Mouse (Mus musculus): ENCODE measurements around the gene Laptm5. TPM values are rescaled to one million over a fixed set of nuclear protein-coding genes. Genes with fewer than 3 reads are reported as not detected.

Laptm5 gene
- 15.0 and 18.2 TPM in 2 replicates for polyA plus RNA-seq (2014; fragmentation: Nextera tagmentation; extraction: Ambion mirVana)

GRCm38 (mm10) chr4:130913077-130913476, at the start of gene Laptm5:
Gene Laptm5, plus strand, starts transcription at chr4:130913125.
- no peak within 1 kb of the TSS for H3K4me3 ChIP-seq (ENCODE audit: low read depth, low read length)
- no peak within 1 kb of the TSS for H3K9ac ChIP-seq (ENCODE audit: low read depth, low read length)
- no peaks in the 10 kb centered on the region for H3K9me3 ChIP-seq (replicated peaks; ENCODE audit: control insufficient read depth, low read length)
- no peaks in the 10 kb centered on the region for H3K36me3 ChIP-seq (ENCODE audit: control insufficient read depth, insufficient read depth, low read length)
- no peak within 1 kb of the TSS for H3K4me2 ChIP-seq
- no peaks in the 10 kb centered on the region for H3K27me3 ChIP-seq (ENCODE audit: control insufficient read depth, insufficient read depth, low read length)
- ATAC-seq (replicated peaks; ENCODE audit: insufficient number of reproducible peaks, low FRiP score, low TSS enrichment): no peak
- no peak within 1 kb of the TSS; the same call in 1 of the 2 replicates for H3K27ac ChIP-seq (ENCODE audit: low read depth, low read length)
- peaks cover 4% of the 10 kb centered on the region for H3K4me1 ChIP-seq (ENCODE audit: control insufficient read depth, insufficient read depth, low read length)
- WGBS (ENCODE audit: insufficient replicate concordance): 61% methylated on average over 11 of the region's 11 CpGs

GRCm38 (mm10) chr4:130865460-130865859, 47.5 kb upstream of the Laptm5 start:
- no peak for ATAC-seq (replicated peaks; ENCODE audit: insufficient number of reproducible peaks, low FRiP score, low TSS enrichment)
- no peaks in the 10 kb centered on the region for H3K9me3 ChIP-seq (replicated peaks; ENCODE audit: control insufficient read depth, low read length)
- H3K27ac ChIP-seq (ENCODE audit: low read depth, low read length): no peak overlapping the region
- H3K9ac ChIP-seq (ENCODE audit: low read depth, low read length): no peak overlapping the region
- no peak overlapping the region for H3K4me3 ChIP-seq (ENCODE audit: low read depth, low read length)
- H3K36me3 ChIP-seq (ENCODE audit: control insufficient read depth, insufficient read depth, low read length): no peaks in the 10 kb centered on the region
- no peak overlapping the region for H3K4me2 ChIP-seq
- 37% methylated on average over 7 of the region's 9 CpGs for WGBS (ENCODE audit: insufficient replicate concordance)
- H3K4me1 ChIP-seq (ENCODE audit: control insufficient read depth, insufficient read depth, low read length): peaks cover 16% of the 10 kb centered on the region; the same call in 1 of the 2 replicates
- H3K27me3 ChIP-seq (ENCODE audit: control insufficient read depth, insufficient read depth, low read length): peaks cover 32% of the 10 kb centered on the region

DNA sequence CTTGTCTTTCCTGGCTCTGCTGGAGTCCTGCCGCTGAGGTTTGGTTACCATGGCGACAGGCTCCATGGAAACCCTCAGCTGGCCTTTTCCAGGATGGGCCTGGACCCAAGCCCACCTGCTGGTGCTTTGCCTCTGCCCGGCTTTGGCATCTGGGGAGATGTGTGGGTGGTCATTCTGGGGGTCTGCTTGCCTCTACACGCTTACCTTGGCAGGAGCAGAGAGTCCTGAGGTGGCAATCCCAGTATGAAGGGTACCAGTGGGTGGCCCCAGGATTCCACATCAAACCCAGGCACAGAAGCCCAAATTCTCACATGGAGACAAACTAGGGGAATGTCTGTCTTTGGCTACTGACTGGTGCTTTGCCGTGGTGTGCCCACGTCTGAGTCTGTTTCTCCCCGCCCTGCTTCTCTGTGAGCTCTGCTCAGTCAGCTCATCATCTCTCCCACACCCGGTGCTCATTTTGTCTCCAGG, 47.0 kb upstream of the Laptm5 start:
- peaks cover 29% of the 10 kb centered on the region for H3K27me3 ChIP-seq (ENCODE audit: control insufficient read depth, insufficient read depth, low read length)
- H3K36me3 ChIP-seq (ENCODE audit: control insufficient read depth, insufficient read depth, low read length): no peaks in the 10 kb centered on the region
- H3K4me2 ChIP-seq: no peak overlapping the region

DNA sequence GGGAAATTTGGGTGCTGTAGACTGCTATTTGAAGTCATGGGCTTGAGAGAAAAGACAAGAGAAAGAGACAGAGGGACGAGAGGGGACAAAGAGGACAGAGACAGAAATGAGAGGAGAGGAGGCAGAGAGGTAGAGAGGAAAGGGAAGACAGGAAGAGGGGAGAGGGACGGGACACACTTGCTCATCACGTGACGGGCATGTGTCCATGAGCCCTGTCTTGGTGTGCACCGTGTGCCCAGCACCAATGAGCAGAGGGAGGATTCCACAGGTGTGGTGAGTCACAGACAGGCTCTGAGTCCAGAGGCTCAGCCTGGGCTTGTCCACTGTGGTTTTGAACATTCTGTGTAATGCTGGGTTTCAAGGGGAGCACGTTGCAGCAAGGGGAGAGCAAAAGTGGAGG, 45.0 kb upstream of the Laptm5 start:
- no peak overlapping the region for H3K4me2 ChIP-seq
- H3K4me3 ChIP-seq (ENCODE audit: low read depth, low read length): no peak overlapping the region
- no peak overlapping the region for H3K27ac ChIP-seq (ENCODE audit: low read depth, low read length)
- WGBS (ENCODE audit: insufficient replicate concordance): 57% methylated on average over 6 of the region's 6 CpGs
- no peaks in the 10 kb centered on the region for H3K9me3 ChIP-seq (replicated peaks; ENCODE audit: control insufficient read depth, low read length)
- H3K27me3 ChIP-seq (ENCODE audit: control insufficient read depth, insufficient read depth, low read length): peaks cover 19% of the 10 kb centered on the region
- no peaks in the 10 kb centered on the region for H3K4me1 ChIP-seq (ENCODE audit: control insufficient read depth, insufficient read depth, low read length)
- H3K36me3 ChIP-seq (ENCODE audit: control insufficient read depth, insufficient read depth, low read length): no peaks in the 10 kb centered on the region
- H3K9ac ChIP-seq (ENCODE audit: low read depth, low read length): no peak overlapping the region
- ATAC-seq (replicated peaks; ENCODE audit: insufficient number of reproducible peaks, low FRiP score, low TSS enrichment): no peak

More for the DNA sequence above, 47.0 kb upstream of the Laptm5 start:
- ATAC-seq (replicated peaks; ENCODE audit: insufficient number of reproducible peaks, low FRiP score, low TSS enrichment): no peak
- no peak overlapping the region for H3K27ac ChIP-seq (ENCODE audit: low read depth, low read length)
- 35% methylated on average over 8 of the region's 8 CpGs for WGBS (ENCODE audit: insufficient replicate concordance)
- H3K9ac ChIP-seq (ENCODE audit: low read depth, low read length): no peak overlapping the region
- H3K9me3 ChIP-seq (replicated peaks; ENCODE audit: control insufficient read depth, low read length): no peaks in the 10 kb centered on the region
- H3K4me3 ChIP-seq (ENCODE audit: low read depth, low read length): no peak overlapping the region
- peaks cover 16% of the 10 kb centered on the region; the same call in 1 of the 2 replicates for H3K4me1 ChIP-seq (ENCODE audit: control insufficient read depth, insufficient read depth, low read length)

- H3K4me2 ChIP-seq: no peak overlapping the region
- WGBS (ENCODE audit: insufficient replicate concordance): 53% methylated on average over 5 of the region's 5 CpGs
- H3K27me3 ChIP-seq (ENCODE audit: control insufficient read depth, insufficient read depth, low read length): peaks cover 21% of the 10 kb centered on the region
- H3K4me3 ChIP-seq (ENCODE audit: low read depth, low read length): no peak overlapping the region
- no peaks in the 10 kb centered on the region for H3K9me3 ChIP-seq (replicated peaks; ENCODE audit: control insufficient read depth, low read length)
- H3K27ac ChIP-seq (ENCODE audit: low read depth, low read length): no peak overlapping the region
- H3K9ac ChIP-seq (ENCODE audit: low read depth, low read length): no peak overlapping the region
- ATAC-seq (replicated peaks; ENCODE audit: insufficient number of reproducible peaks, low FRiP score, low TSS enrichment): no peak
- H3K4me1 ChIP-seq (ENCODE audit: control insufficient read depth, insufficient read depth, low read length): no peaks in the 10 kb centered on the region
- no peaks in the 10 kb centered on the region for H3K36me3 ChIP-seq (ENCODE audit: control insufficient read depth, insufficient read depth, low read length)
These were observed 44.1 kb upstream of the Laptm5 start for GRCm38 (mm10) chr4:130868803-130869202.

GRCm38 (mm10) chr4:130872414-130872813, 40.5 kb upstream of the Laptm5 start:
- Histone ChIP-seq H3K9me3 (replicated peaks; ENCODE audit: control insufficient read depth, low read length) (no peaks in the 10 kb centered on the region), H3K4me1 (ENCODE audit: control insufficient read depth, insufficient read depth, low read length) (peaks cover 12% of the 10 kb centered on the region), H3K9ac (ENCODE audit: low read depth, low read length) (no peak overlapping the region), H3K36me3 (ENCODE audit: control insufficient read depth, insufficient read depth, low read length) (no peaks in the 10 kb centered on the region), H3K4me3 (ENCODE audit: low read depth, low read length) (no peak overlapping the region), H3K4me2 (no peak overlapping the region), H3K27ac (ENCODE audit: low read depth, low read length) (no peak overlapping the region), H3K27me3 (ENCODE audit: control insufficient read depth, insufficient read depth, low read length) (peaks cover 15% of the 10 kb centered on the region)
- ATAC-seq (replicated peaks; ENCODE audit: insufficient number of reproducible peaks, low FRiP score, low TSS enrichment): no peak
- WGBS (ENCODE audit: insufficient replicate concordance): 43% methylated on average over 11 of the region's 11 CpGs

GRCm38 (mm10) chr4:130873440-130873839, 39.5 kb upstream of the Laptm5 start:
- H3K36me3 ChIP-seq (ENCODE audit: control insufficient read depth, insufficient read depth, low read length): no peaks in the 10 kb centered on the region
- WGBS (ENCODE audit: insufficient replicate concordance): 77% methylated on average over 5 of the region's 5 CpGs
- H3K4me2 ChIP-seq: no peak overlapping the region
- H3K9ac ChIP-seq (ENCODE audit: low read depth, low read length): no peak overlapping the region
- H3K9me3 ChIP-seq (replicated peaks; ENCODE audit: control insufficient read depth, low read length): no peaks in the 10 kb centered on the region
- H3K4me3 ChIP-seq (ENCODE audit: low read depth, low read length): no peak overlapping the region
- ATAC-seq (replicated peaks; ENCODE audit: insufficient number of reproducible peaks, low FRiP score, low TSS enrichment): no peak
- no peak overlapping the region for H3K27ac ChIP-seq (ENCODE audit: low read depth, low read length)
- peaks cover 12% of the 10 kb centered on the region for H3K4me1 ChIP-seq (ENCODE audit: control insufficient read depth, insufficient read depth, low read length)
- H3K27me3 ChIP-seq (ENCODE audit: control insufficient read depth, insufficient read depth, low read length): peaks cover 15% of the 10 kb centered on the region

GRCm38 (mm10) chr4:130874601-130875000, 38.3 kb upstream of the Laptm5 start:
- peaks cover 21% of the 10 kb centered on the region for H3K4me1 ChIP-seq (ENCODE audit: control insufficient read depth, insufficient read depth, low read length)
- no peak for ATAC-seq (replicated peaks; ENCODE audit: insufficient number of reproducible peaks, low FRiP score, low TSS enrichment)
- H3K4me3 ChIP-seq (ENCODE audit: low read depth, low read length): no peak overlapping the region
- H3K27me3 ChIP-seq (ENCODE audit: control insufficient read depth, insufficient read depth, low read length): peaks cover 15% of the 10 kb centered on the region
- H3K9ac ChIP-seq (ENCODE audit: low read depth, low read length): no peak overlapping the region
- 28% methylated on average over 10 of the region's 10 CpGs for WGBS (ENCODE audit: insufficient replicate concordance)
- no peak overlapping the region for H3K27ac ChIP-seq (ENCODE audit: low read depth, low read length)
- peak overlapping the region; percentile 31 for H3K4me2 ChIP-seq
- H3K9me3 ChIP-seq (replicated peaks; ENCODE audit: control insufficient read depth, low read length): no peaks in the 10 kb centered on the region
- H3K36me3 ChIP-seq (ENCODE audit: control insufficient read depth, insufficient read depth, low read length): no peaks in the 10 kb centered on the region

DNA sequence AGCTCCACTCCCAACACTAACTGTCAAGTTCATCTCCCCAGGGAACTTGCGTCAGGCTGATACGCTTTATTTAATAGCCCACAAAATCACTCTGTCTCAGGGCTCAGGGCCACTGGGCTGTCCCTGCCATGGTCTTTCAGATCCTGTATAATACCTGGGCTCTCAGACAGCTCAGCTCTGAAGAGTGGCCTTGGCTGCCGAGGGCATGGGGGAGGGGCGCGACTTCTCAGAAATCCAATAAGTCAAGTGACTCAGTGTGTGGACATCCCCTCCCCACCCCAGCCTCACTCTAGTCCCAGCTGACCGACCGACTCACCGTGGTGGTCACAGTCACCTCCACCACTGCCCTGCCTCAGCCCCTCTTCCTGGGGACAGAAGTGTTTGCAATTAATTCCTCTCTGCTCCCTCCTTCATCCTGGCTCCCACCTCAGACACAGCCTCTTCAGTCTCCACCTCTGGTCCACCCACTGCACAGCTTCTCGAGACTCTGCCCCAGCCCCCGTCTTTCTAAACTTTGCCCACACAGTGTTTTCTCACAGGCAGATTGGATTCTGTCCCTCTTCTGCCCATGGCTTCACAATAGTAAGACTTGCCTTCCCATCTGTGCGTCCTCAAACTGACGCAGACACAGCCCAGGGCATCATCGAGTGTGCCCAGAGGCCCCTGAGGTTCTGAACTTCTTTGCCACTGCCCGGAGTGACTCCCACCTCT, 36.8 kb upstream of the Laptm5 start:
- Histone ChIP-seq H3K9ac (ENCODE audit: low read depth, low read length) (no peak overlapping the region), H3K4me2 (no peak overlapping the region), H3K27ac (ENCODE audit: low read depth, low read length) (no peak overlapping the region), H3K4me1 (ENCODE audit: control insufficient read depth, insufficient read depth, low read length) (peaks cover 21% of the 10 kb centered on the region), H3K9me3 (replicated peaks; ENCODE audit: control insufficient read depth, low read length) (no peaks in the 10 kb centered on the region), H3K27me3 (ENCODE audit: control insufficient read depth, insufficient read depth, low read length) (peaks cover 15% of the 10 kb centered on the region), H3K36me3 (ENCODE audit: control insufficient read depth, insufficient read depth, low read length) (no peaks in the 10 kb centered on the region), H3K4me3 (ENCODE audit: low read depth, low read length) (no peak overlapping the region)
- ATAC-seq (replicated peaks; ENCODE audit: insufficient number of reproducible peaks, low FRiP score, low TSS enrichment): no peak
- WGBS (ENCODE audit: insufficient replicate concordance): 48% methylated on average over 14 of the region's 14 CpGs
